Mouse (Mus musculus) gastrocnemius, adult 18-20 months (tissue): ENCODE data around the gene Nsmce4a. TPM values are rescaled to one million over a fixed set of nuclear protein-coding genes. Genes with fewer than 3 reads are reported as not detected.

Experiments
- DNase-seq: peaks from one replicate; pipeline ENCODE4 v3.0.0; 2021; ENCODE audit warnings: low spot score
- total RNA-seq, 2 experiments: library from RNA; stranded (reverse); gene quantifications; 2 replicates each; pipeline ENCODE4 v1.2.3; 2021

Nsmce4a gene
- total RNA-seq, 2 experiments from 2014 or later = 28.4 to 29.0 TPM

- DNase-seq = no peak
Observed at GRCm38 (mm10) chr7:130578607-130579006, 5.7 kb upstream of the Nsmce4a start.

GRCm38 (mm10) chr7:130578066-130578465 lies 5.1 kb upstream of the Nsmce4a start:
- no peak for DNase-seq

GRCm38 (mm10) chr7:130577388-130578003 lies 4.6 kb upstream of the Nsmce4a start, which contains the start of gene Tacc2:
Tacc2 (plus strand) TSS chr7:130577438.
- no peak for DNase-seq

- no peak for DNase-seq
Observed at GRCm38 (mm10) chr7:130576981-130577380, 4.1 kb upstream of the Nsmce4a start.

DNA sequence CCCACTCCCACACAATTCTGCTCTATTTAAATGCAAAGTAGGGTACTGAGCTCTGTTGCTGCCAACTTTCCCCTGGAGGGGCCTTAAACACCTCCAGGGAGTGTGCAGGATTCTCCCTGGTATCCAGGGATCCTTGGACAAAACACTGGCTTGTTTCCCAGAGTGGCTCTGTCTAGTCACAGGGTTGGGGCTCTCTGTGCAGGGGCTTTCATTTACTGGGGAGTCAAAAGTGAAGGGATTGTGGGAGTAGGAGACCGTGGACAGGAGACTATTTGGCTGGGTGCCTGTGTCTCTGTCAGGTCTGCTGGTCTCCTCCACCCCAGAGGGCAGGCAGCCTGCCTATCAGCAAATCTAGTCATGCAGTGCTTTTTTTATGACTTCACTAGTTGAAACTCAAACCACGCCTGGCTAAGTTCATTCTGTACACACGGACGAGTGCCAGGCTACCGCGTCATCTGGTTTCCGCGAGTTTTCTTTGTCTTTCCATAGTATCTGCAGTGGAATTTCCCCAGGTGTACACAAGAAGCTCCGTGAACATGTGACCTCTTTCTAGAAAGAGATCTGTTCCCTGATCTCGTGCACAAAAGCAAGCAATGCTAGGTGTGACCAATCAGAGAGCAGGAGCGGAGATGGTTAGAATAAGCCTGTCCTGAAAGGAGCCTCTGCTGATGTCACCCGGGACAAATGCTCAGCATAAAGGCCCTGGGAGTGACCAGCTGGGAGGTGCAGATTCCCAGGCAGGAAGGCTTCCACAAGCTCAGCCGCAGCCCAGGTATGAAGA lies 1.5 kb upstream of the Nsmce4a start:
- DNase-seq = no peak

GRCm38 (mm10) chr7:130573746-130574145 lies 828 bp upstream of the Nsmce4a start:
- DNase-seq = no peak

- DNase-seq = no peak
Observed at GRCm38 (mm10) chr7:130570472-130570871, 2.4 kb downstream of the Nsmce4a start.

DNA sequence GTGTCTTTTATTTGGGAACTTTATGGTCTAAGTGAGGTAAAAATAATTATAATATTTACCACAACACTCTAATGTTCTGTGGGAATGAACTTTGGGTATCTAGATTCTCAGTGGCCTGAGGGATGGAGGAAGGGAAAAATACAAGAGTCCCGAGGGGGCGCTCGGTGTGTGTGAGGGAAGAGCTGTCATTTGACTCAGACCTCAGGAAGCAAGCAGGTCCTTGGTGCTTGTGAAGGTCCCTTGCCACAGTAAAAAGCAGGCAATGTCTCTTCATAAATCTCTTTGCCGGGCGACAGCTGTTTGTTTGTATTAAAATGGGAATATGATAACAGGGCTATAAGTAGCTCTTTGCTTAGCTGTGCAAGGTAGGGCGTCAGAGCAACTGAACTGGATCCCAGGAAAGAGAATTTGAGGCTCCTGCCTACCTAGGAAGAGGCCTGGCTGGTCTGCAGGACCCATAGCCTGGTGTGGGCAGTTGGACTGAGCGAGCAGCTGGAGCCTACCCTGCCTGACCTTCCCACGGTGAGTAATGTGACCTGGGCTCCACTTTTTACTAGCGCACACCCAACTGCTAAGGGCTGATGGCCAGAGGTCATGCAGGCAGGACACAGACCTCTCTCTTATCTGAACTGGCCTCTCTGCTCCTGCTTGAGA lies 4.0 kb downstream of the Nsmce4a start:
- peak; percentile 80 for DNase-seq

DNA sequence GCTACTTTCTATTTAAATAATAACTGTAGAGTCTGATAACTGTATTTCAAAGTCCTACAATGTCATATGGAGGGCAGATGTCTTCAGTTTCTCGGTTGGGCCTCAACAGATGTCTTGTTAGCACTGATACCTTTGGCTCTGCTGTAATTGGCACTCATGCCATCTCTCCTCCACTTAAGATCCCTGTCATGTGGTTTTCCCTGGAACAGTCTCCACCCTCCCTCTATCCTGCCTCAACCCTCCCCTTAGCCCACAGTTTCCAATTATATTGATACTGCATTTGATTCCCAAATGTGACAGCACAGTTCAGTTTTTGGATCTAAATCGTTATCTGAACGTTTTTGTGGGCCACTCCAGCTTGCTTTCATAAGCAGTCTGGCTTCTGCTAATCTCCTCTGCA lies 8.3 kb downstream of the Nsmce4a start:
- DNase-seq = peak; percentile 68

- no peak for DNase-seq
Observed at GRCm38 (mm10) chr7:130563880-130564279, 9.0 kb downstream of the Nsmce4a start.

- no peak for DNase-seq
Observed at GRCm38 (mm10) chr7:130563276-130563675, 9.6 kb downstream of the Nsmce4a start.

GRCm38 (mm10) chr7:130560933-130561332 lies 12.0 kb downstream of the Nsmce4a start:
- no peak for DNase-seq

- DNase-seq = no peak
Observed at GRCm38 (mm10) chr7:130558592-130558991, 14.3 kb downstream of the Nsmce4a start.

GRCm38 (mm10) chr7:130555597-130555996 lies 17.3 kb downstream of the Nsmce4a start:
- DNase-seq = no peak

- DNase-seq = no peak
Observed at GRCm38 (mm10) chr7:130553321-130553720, 19.6 kb downstream of the Nsmce4a start.

DNA sequence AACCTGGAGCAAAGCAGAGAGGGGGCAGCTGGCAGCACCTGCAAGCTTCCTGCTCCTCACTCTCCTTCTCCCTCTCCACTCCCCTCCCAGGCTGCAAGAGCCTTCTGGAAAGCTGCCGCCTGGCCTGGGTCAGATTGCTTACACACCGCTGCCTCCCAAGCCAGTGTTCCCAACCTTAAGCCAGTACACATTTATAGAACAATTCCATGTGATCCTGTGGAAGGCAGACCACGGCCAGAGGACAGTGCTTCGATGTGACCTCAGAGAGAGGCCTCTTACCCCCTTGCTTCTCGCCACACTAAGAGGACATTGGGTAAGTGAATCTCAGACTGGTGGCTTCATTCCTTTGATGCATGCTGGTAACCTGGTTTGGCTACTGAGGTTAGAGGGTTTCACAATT lies 20.1 kb downstream of the Nsmce4a start:
- peak; percentile 90 for DNase-seq

- DNase-seq = no peak
Observed at GRCm38 (mm10) chr7:130547635-130548175, 25.2 kb downstream of the Nsmce4a start.

GRCm38 (mm10) chr7:130546791-130547484 lies 26.0 kb downstream of the Nsmce4a start:
- DNase-seq = peak; percentile 93

GRCm38 (mm10) chr7:130546421-130546790 lies 26.5 kb downstream of the Nsmce4a start:
- no peak for DNase-seq

- no peak for DNase-seq
Observed at GRCm38 (mm10) chr7:130545893-130546292, 27.0 kb downstream of the Nsmce4a start.

- no peak for DNase-seq
Observed at GRCm38 (mm10) chr7:130545401-130545800, 27.5 kb downstream of the Nsmce4a start.

DNA sequence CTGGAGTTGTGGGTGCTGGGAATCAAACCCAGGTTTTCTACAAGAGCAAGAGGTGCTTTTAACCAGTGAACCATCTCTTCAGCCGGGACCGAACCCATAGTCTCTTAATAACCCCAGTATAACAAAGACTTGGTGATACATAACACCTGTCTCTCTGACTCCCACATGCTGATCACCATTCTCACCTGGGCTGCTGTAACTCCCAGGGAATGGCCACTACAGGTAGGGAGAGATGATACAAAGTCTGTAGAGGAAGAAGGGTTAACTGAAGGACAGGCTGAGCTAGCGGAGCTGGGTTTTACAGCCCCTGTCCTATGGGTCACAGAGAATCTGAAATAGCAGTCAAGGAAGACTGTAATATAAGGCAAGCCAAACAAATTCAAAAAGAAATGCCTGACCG lies 29.7 kb downstream of the Nsmce4a start:
- no peak for DNase-seq
